Mouse (Mus musculus): ENCODE measurements around the gene Zfp808. TPM values are rescaled to one million over a fixed set of nuclear protein-coding genes. Genes with fewer than 3 reads are reported as not detected.
"Not testable (repeated sequence)": the region's sequence is repeated elsewhere in the genome, so short reads cannot be mapped to it uniquely, and the experiment has no call there.

Gene Zfp808
- 9.2 and 9.8 TPM in 2 replicates for polyA plus RNA-seq (2016; fragmentation: Nextera tagmentation; extraction: Ambion mirVana)

GRCm38 (mm10) chr13:62129432-62130171 lies at the start of gene Zfp808:
Gene Zfp808 (plus strand): TSS chr13:62129886.
- not testable (repeated sequence) for H3K36me3 ChIP-seq; H3K27me3 ChIP-seq; H3K4me1 ChIP-seq; H3K27ac ChIP-seq (replicated peaks); H3K9me3 ChIP-seq
- peak within 1 kb of the TSS; percentile 50 for H3K4me2 ChIP-seq (replicated peaks)
- H3K9ac ChIP-seq (replicated peaks), result peak within 1 kb of the TSS; percentile 74
- ATAC-seq (ENCODE audit: low FRiP score, low read depth), result peak; percentile 88
- 10% methylated on average over 21 of the region's 21 CpGs for WGBS
- peak within 1 kb of the TSS; percentile 61 for H3K4me3 ChIP-seq

- H3K9me3 ChIP-seq; H3K9ac ChIP-seq (replicated peaks); ATAC-seq (ENCODE audit: low FRiP score, low read depth); H3K36me3 ChIP-seq; H3K4me1 ChIP-seq; H3K27ac ChIP-seq (replicated peaks); H3K4me2 ChIP-seq (replicated peaks); H3K4me3 ChIP-seq; H3K27me3 ChIP-seq: not testable (repeated sequence)
- WGBS, result 78% methylated on average over 4 of the region's 4 CpGs
Measured at GRCm38 (mm10) chr13:62098786-62099185, 30.9 kb upstream of the Zfp808 start.

GRCm38 (mm10) chr13:62099454-62099853 lies 30.2 kb upstream of the Zfp808 start:
- not testable (repeated sequence) for H3K4me2 ChIP-seq (replicated peaks); H3K4me3 ChIP-seq; H3K9me3 ChIP-seq; ATAC-seq (ENCODE audit: low FRiP score, low read depth); H3K27ac ChIP-seq (replicated peaks); H3K27me3 ChIP-seq; H3K9ac ChIP-seq (replicated peaks); H3K4me1 ChIP-seq; H3K36me3 ChIP-seq
- 88% methylated on average over 4 of the region's 4 CpGs for WGBS

- WGBS, result 83% methylated on average over 1 of the region's 1 CpGs
- H3K27ac ChIP-seq (replicated peaks); H3K4me2 ChIP-seq (replicated peaks); H3K4me1 ChIP-seq; H3K9ac ChIP-seq (replicated peaks); H3K4me3 ChIP-seq; H3K36me3 ChIP-seq; H3K27me3 ChIP-seq; H3K9me3 ChIP-seq; ATAC-seq (ENCODE audit: low FRiP score, low read depth): not testable (repeated sequence)
Measured at GRCm38 (mm10) chr13:62102368-62102767, 27.3 kb upstream of the Zfp808 start.

- H3K36me3 ChIP-seq; H3K4me2 ChIP-seq (replicated peaks); H3K27me3 ChIP-seq; H3K4me3 ChIP-seq; ATAC-seq (ENCODE audit: low FRiP score, low read depth); H3K4me1 ChIP-seq; H3K9me3 ChIP-seq; H3K9ac ChIP-seq (replicated peaks); H3K27ac ChIP-seq (replicated peaks): not testable (repeated sequence)
- WGBS, result 28% methylated on average over 2 of the region's 2 CpGs
Measured at GRCm38 (mm10) chr13:62115861-62116260, 13.8 kb upstream of the Zfp808 start.

- ATAC-seq (ENCODE audit: low FRiP score, low read depth); H3K9me3 ChIP-seq; H3K27ac ChIP-seq (replicated peaks); H3K4me3 ChIP-seq; H3K27me3 ChIP-seq; H3K4me2 ChIP-seq (replicated peaks); H3K4me1 ChIP-seq; H3K9ac ChIP-seq (replicated peaks); H3K36me3 ChIP-seq: not testable (repeated sequence)
- WGBS, result 57% methylated on average over 1 of the region's 1 CpGs
Measured at GRCm38 (mm10) chr13:62121578-62121977, 8.1 kb upstream of the Zfp808 start.

- H3K4me1 ChIP-seq; H3K27me3 ChIP-seq; H3K9ac ChIP-seq (replicated peaks); H3K4me3 ChIP-seq; ATAC-seq (ENCODE audit: low FRiP score, low read depth); H3K36me3 ChIP-seq; H3K27ac ChIP-seq (replicated peaks); H3K4me2 ChIP-seq (replicated peaks): not testable (repeated sequence)
- H3K9me3 ChIP-seq, result peaks cover 14% of the 10 kb centered on the region
- WGBS, result 82% methylated on average over 2 of the region's 2 CpGs
Measured at GRCm38 (mm10) chr13:62181835-62182755, 52.4 kb downstream of the Zfp808 start.

- no peaks in the 10 kb centered on the region for H3K4me1 ChIP-seq
- no peaks in the 10 kb centered on the region for H3K9me3 ChIP-seq
- no peaks in the 10 kb centered on the region for H3K27me3 ChIP-seq
- H3K4me3 ChIP-seq, result no peak overlapping the region
- H3K4me2 ChIP-seq (replicated peaks), result no peak overlapping the region
- H3K36me3 ChIP-seq, result no peaks in the 10 kb centered on the region
- ATAC-seq (ENCODE audit: low FRiP score, low read depth), result no peak
- H3K27ac ChIP-seq (replicated peaks), result no peak overlapping the region
- H3K9ac ChIP-seq (replicated peaks), result no peak overlapping the region
- WGBS, result 42% methylated on average over 3 of the region's 3 CpGs
Measured at GRCm38 (mm10) chr13:62245264-62245663, 115.6 kb downstream of the Zfp808 start.

GRCm38 (mm10) chr13:62255226-62255625 lies 125.5 kb downstream of the Zfp808 start:
- not testable (repeated sequence) for H3K4me2 ChIP-seq (replicated peaks); ATAC-seq (ENCODE audit: low FRiP score, low read depth)

GRCm38 (mm10) chr13:62263392-62263791 lies 133.7 kb downstream of the Zfp808 start:
- H3K27ac ChIP-seq (replicated peaks), result no peak overlapping the region
- no peaks in the 10 kb centered on the region for H3K27me3 ChIP-seq
- H3K4me1 ChIP-seq, result no peaks in the 10 kb centered on the region
- no peak overlapping the region for H3K9ac ChIP-seq (replicated peaks)
- peaks cover 44% of the 10 kb centered on the region for H3K9me3 ChIP-seq
- H3K4me2 ChIP-seq (replicated peaks), result no peak overlapping the region
- no peak overlapping the region for H3K4me3 ChIP-seq
- no peak for ATAC-seq (ENCODE audit: low FRiP score, low read depth)
- H3K36me3 ChIP-seq, result no peaks in the 10 kb centered on the region
- 84% methylated on average over 4 of the region's 4 CpGs for WGBS

More at GRCm38 (mm10) chr13:62255226-62255625, 125.5 kb downstream of the Zfp808 start:
- H3K36me3 ChIP-seq; H3K27ac ChIP-seq (replicated peaks); H3K9ac ChIP-seq (replicated peaks); H3K27me3 ChIP-seq; H3K4me1 ChIP-seq; H3K4me3 ChIP-seq: not testable (repeated sequence)
- WGBS, result 77% methylated on average over 9 of the region's 9 CpGs
- peaks cover 24% of the 10 kb centered on the region for H3K9me3 ChIP-seq
